Mouse (Mus musculus) neural tube, embryonic 11.5 days (tissue): ENCODE results near the gene Arfip1. TPM values are rescaled to one million over a fixed set of nuclear protein-coding genes. Genes with fewer than 3 reads are reported as not detected.

Experiments used
- ATAC-seq: fragments of 200-750 bp; cut with Nextera tagmentation; 2 replicates; pipeline ENCODE4 v1.8.0; 2017; ENCODE audit warnings: moderate number of reproducible peaks, mild to moderate bottlenecking, moderate TSS enrichment, moderate library complexity; ENCODE audit not compliant: insufficient read depth, low FRiP score, low TSS enrichment
- DNase-seq: peaks from one replicate; pipeline ENCODE4 v3.0.0-alpha.2; 2015; ENCODE audit warnings: low spot score
- H3K27ac ChIP-seq: fragments of 300-500 bp; sonication (generic); 2 replicates; pipeline ENCODE4 v1.5.1; 2014; ENCODE audit warnings: low read depth, mild to moderate bottlenecking, low read length
- H3K27me3 ChIP-seq: fragments of 300-500 bp; sonication (generic); 2 replicates; pipeline ENCODE4 v1.6.1; 2014; ENCODE audit warnings: mild to moderate bottlenecking, low read length, mixed read lengths; ENCODE audit not compliant: control insufficient read depth, insufficient read depth
- H3K36me3 ChIP-seq: fragments of 300-500 bp; sonication (generic); 2 replicates; pipeline ENCODE4 v1.6.1; 2014; ENCODE audit warnings: mild to moderate bottlenecking, low read length, moderate library complexity, mixed read lengths; ENCODE audit not compliant: control insufficient read depth, insufficient read depth
- H3K4me1 ChIP-seq: fragments of 300-500 bp; sonication (generic); 2 replicates; pipeline ENCODE4 v1.6.1; 2014; ENCODE audit warnings: low read length, mixed read lengths; ENCODE audit not compliant: control insufficient read depth, insufficient read depth
- H3K4me2 ChIP-seq: fragments of 300-500 bp; sonication (generic); 2 replicates; pipeline ENCODE4 v1.6.1; 2014; ENCODE audit warnings: low read depth, mild to moderate bottlenecking, moderate library complexity
- H3K4me3 ChIP-seq: fragments of 300-500 bp; sonication (generic); 2 replicates; pipeline ENCODE4 v1.5.1; 2014; ENCODE audit warnings: low read depth, low read length
- H3K9ac ChIP-seq: fragments of 300-500 bp; sonication (generic); 2 replicates; pipeline ENCODE4 v1.6.1; 2014; ENCODE audit warnings: mild to moderate bottlenecking, low read length
- H3K9me3 ChIP-seq: fragments of 300-500 bp; sonication (generic); 2 replicates; pipeline ENCODE4 v1.6.1; 2016; ENCODE audit warnings: low read length; ENCODE audit not compliant: control insufficient read depth
- WGBS: fragments of 180-500 bp; shearing (Covaris S2); extraction: QIAGEN DNeasy Blood & Tissue Kit; methylation state at CpG from one replicate; pipeline ENCODE4 v1.1.7; 2014; 5-methylcytosine and 5-hydroxymethylcytosine counted together
- polyA plus RNA-seq: library from polyadenylated mRNA; unstranded; fragments of >200 nt; fragmentation: Nextera tagmentation; extraction: Ambion mirVana; gene quantifications from 2 replicates; pipeline ENCODE4 v1.2.1, GENCODE M21; 2014

Gene Arfip1
- polyA plus RNA-seq, 1 experiment from 2014 or later = 41.4 TPM

- H3K9ac ChIP-seq = no peak overlapping the region
- H3K4me3 ChIP-seq = no peak overlapping the region
- no peak overlapping the region for H3K27ac ChIP-seq
- H3K4me1 ChIP-seq = no peaks in the 10 kb centered on the region
- WGBS = 88% methylated on average over 2 of the region's 2 CpGs
- no peak overlapping the region for H3K4me2 ChIP-seq
- H3K27me3 ChIP-seq = no peaks in the 10 kb centered on the region
- ATAC-seq (no peak), DNase-seq (no peak)
- no peaks in the 10 kb centered on the region for H3K9me3 ChIP-seq
- H3K36me3 ChIP-seq = no peaks in the 10 kb centered on the region
Measured at GRCm38 (mm10) chr3:84529021-84529420, 53.4 kb downstream of the Arfip1 start.

GRCm38 (mm10) chr3:84524952-84525351, 57.5 kb downstream of the Arfip1 start:
- no peak overlapping the region for H3K4me2 ChIP-seq
- no peak overlapping the region for H3K27ac ChIP-seq
- H3K36me3 ChIP-seq = no peaks in the 10 kb centered on the region
- H3K9ac ChIP-seq = no peak overlapping the region
- ATAC-seq = no peak
- no peak overlapping the region for H3K4me3 ChIP-seq
- WGBS = 74% methylated on average over 1 of the region's 1 CpGs
- H3K4me1 ChIP-seq = no peaks in the 10 kb centered on the region
- no peaks in the 10 kb centered on the region for H3K27me3 ChIP-seq
- H3K9me3 ChIP-seq = no peaks in the 10 kb centered on the region
- DNase-seq = no peak

GRCm38 (mm10) chr3:84516163-84516562, 66.3 kb downstream of the Arfip1 start:
- no peaks in the 10 kb centered on the region for H3K9me3 ChIP-seq
- peaks cover 2% of the 10 kb centered on the region; the same call in 1 of the 2 replicates for H3K36me3 ChIP-seq
- DNase-seq (no peak), ATAC-seq (no peak)
- H3K9ac ChIP-seq = no peak overlapping the region
- no peak overlapping the region for H3K4me3 ChIP-seq
- H3K4me1 ChIP-seq = peaks cover 3% of the 10 kb centered on the region; the same call in 1 of the 2 replicates
- H3K4me2 ChIP-seq = no peak overlapping the region
- H3K27ac ChIP-seq = no peak overlapping the region
- WGBS = 95% methylated on average over 3 of the region's 3 CpGs
- H3K27me3 ChIP-seq = no peaks in the 10 kb centered on the region

- 30% methylated on average over 6 of the region's 6 CpGs for WGBS
Measured at GRCm38 (mm10) chr3:84512774-84513515, 69.5 kb downstream of the Arfip1 start.

GRCm38 (mm10) chr3:84505193-84505592, 77.2 kb downstream of the Arfip1 start:
- WGBS = 89% methylated on average over 4 of the region's 4 CpGs
- no peak for ATAC-seq

More at GRCm38 (mm10) chr3:84512774-84513515, 69.5 kb downstream of the Arfip1 start:
- H3K9ac ChIP-seq = no peak overlapping the region
- no peak overlapping the region for H3K4me2 ChIP-seq
- H3K27ac ChIP-seq = no peak overlapping the region
- H3K27me3 ChIP-seq = no peaks in the 10 kb centered on the region
- H3K9me3 ChIP-seq = no peaks in the 10 kb centered on the region
- peaks cover 3% of the 10 kb centered on the region; the same call in 1 of the 2 replicates for H3K4me1 ChIP-seq
- DNase-seq (no peak), ATAC-seq (no peak)
- no peak overlapping the region for H3K4me3 ChIP-seq
- no peaks in the 10 kb centered on the region; the same call in 1 of the 2 replicates for H3K36me3 ChIP-seq

GRCm38 (mm10) chr3:84504291-84504690, 78.1 kb downstream of the Arfip1 start:
- DNase-seq (no peak), ATAC-seq (no peak)
- Histone ChIP-seq H3K4me1 (peaks cover 8% of the 10 kb centered on the region), H3K36me3 (no peaks in the 10 kb centered on the region), H3K4me3 (no peak overlapping the region), H3K4me2 (no peak overlapping the region), H3K9ac (no peak overlapping the region), H3K27ac (no peak overlapping the region), H3K27me3 (no peaks in the 10 kb centered on the region), H3K9me3 (no peaks in the 10 kb centered on the region)
- 95% methylated on average over 8 of the region's 8 CpGs for WGBS

More at GRCm38 (mm10) chr3:84505193-84505592, 77.2 kb downstream of the Arfip1 start:
- no peaks in the 10 kb centered on the region for H3K36me3 ChIP-seq
- no peak overlapping the region for H3K27ac ChIP-seq
- H3K4me3 ChIP-seq = no peak overlapping the region
- no peak for DNase-seq
- H3K9ac ChIP-seq = no peak overlapping the region
- no peak overlapping the region for H3K4me2 ChIP-seq
- peaks cover 8% of the 10 kb centered on the region for H3K4me1 ChIP-seq
- H3K27me3 ChIP-seq = no peaks in the 10 kb centered on the region
- no peaks in the 10 kb centered on the region for H3K9me3 ChIP-seq

- Histone ChIP-seq H3K9me3 (no peaks in the 10 kb centered on the region), H3K36me3 (no peaks in the 10 kb centered on the region), H3K9ac (no peak overlapping the region), H3K27me3 (no peaks in the 10 kb centered on the region), H3K4me1 (peaks cover 8% of the 10 kb centered on the region), H3K4me3 (no peak overlapping the region), H3K4me2 (no peak overlapping the region), H3K27ac (no peak overlapping the region)
- 77% methylated on average over 2 of the region's 2 CpGs for WGBS
- DNase-seq (no peak), ATAC-seq (no peak)
Measured at GRCm38 (mm10) chr3:84502101-84502500, 80.3 kb downstream of the Arfip1 start.

GRCm38 (mm10) chr3:84500491-84500890, 81.9 kb downstream of the Arfip1 start:
- Histone ChIP-seq H3K4me1 (peaks cover 8% of the 10 kb centered on the region), H3K27me3 (no peaks in the 10 kb centered on the region), H3K4me2 (no peak overlapping the region), H3K4me3 (no peak overlapping the region), H3K36me3 (no peaks in the 10 kb centered on the region), H3K9me3 (no peaks in the 10 kb centered on the region), H3K9ac (no peak overlapping the region), H3K27ac (no peak overlapping the region)
- ATAC-seq (no peak), DNase-seq (no peak)
- 72% methylated on average over 10 of the region's 10 CpGs for WGBS

GRCm38 (mm10) chr3:84497718-84498117, 84.7 kb downstream of the Arfip1 start:
- Histone ChIP-seq H3K36me3 (no peaks in the 10 kb centered on the region), H3K9ac (no peak overlapping the region), H3K4me1 (peaks cover 8% of the 10 kb centered on the region), H3K27me3 (no peaks in the 10 kb centered on the region), H3K27ac (no peak overlapping the region), H3K9me3 (no peaks in the 10 kb centered on the region), H3K4me2 (no peak overlapping the region), H3K4me3 (no peak overlapping the region)
- WGBS = 45% methylated on average over 11 of the region's 11 CpGs
- ATAC-seq = no peak
- DNase-seq = no peak
